Mouse (Mus musculus): ENCODE measurements around the gene Cln3. TPM values are rescaled to one million over a fixed set of nuclear protein-coding genes. Genes with fewer than 3 reads are reported as not detected.

The Cln3 gene
- polyA plus RNA-seq, 1 experiment from 2014 or later, result 27.7 TPM

GRCm38 (mm10) chr7:126606611-126607010, 21.0 kb upstream of the Cln3 start:
- no peaks in the 10 kb centered on the region for H3K9me3 ChIP-seq (ENCODE audit: control insufficient read depth, low read length)
- ATAC-seq (ENCODE audit: low FRiP score, low TSS enrichment) (no peak), DNase-seq (no peak)
- no peaks in the 10 kb centered on the region for H3K27me3 ChIP-seq (ENCODE audit: control insufficient read depth, insufficient read depth, low read length)
- no peak overlapping the region for H3K9ac ChIP-seq (replicated peaks; ENCODE audit: low read length)
- H3K4me1 ChIP-seq (ENCODE audit: control insufficient read depth, insufficient read depth, low read length), result no peaks in the 10 kb centered on the region
- no peak overlapping the region for H3K4me2 ChIP-seq (ENCODE audit: low read length)
- no peak overlapping the region for H3K27ac ChIP-seq (replicated peaks; ENCODE audit: low read depth, low read length)
- H3K36me3 ChIP-seq (ENCODE audit: control insufficient read depth, insufficient read depth, low read length), result no peaks in the 10 kb centered on the region
- 86% methylated on average over 5 of the region's 5 CpGs for WGBS
- H3K4me3 ChIP-seq (replicated peaks; ENCODE audit: low read depth, low read length), result no peak overlapping the region

GRCm38 (mm10) chr7:126602650-126603049, 17.0 kb upstream of the Cln3 start:
- Histone ChIP-seq H3K27me3 (ENCODE audit: control insufficient read depth, insufficient read depth, low read length) (no peaks in the 10 kb centered on the region), H3K4me2 (ENCODE audit: low read length) (no peak overlapping the region), H3K27ac (replicated peaks; ENCODE audit: low read depth, low read length) (no peak overlapping the region), H3K4me1 (ENCODE audit: control insufficient read depth, insufficient read depth, low read length) (no peaks in the 10 kb centered on the region), H3K4me3 (replicated peaks; ENCODE audit: low read depth, low read length) (no peak overlapping the region), H3K9ac (replicated peaks; ENCODE audit: low read length) (no peak overlapping the region), H3K36me3 (ENCODE audit: control insufficient read depth, insufficient read depth, low read length) (no peaks in the 10 kb centered on the region), H3K9me3 (ENCODE audit: control insufficient read depth, low read length) (no peaks in the 10 kb centered on the region)
- 86% methylated on average over 3 of the region's 3 CpGs for WGBS
- no peak for ATAC-seq (ENCODE audit: low FRiP score, low TSS enrichment)
- no peak for DNase-seq

- Histone ChIP-seq H3K36me3 (ENCODE audit: control insufficient read depth, insufficient read depth, low read length) (no peaks in the 10 kb centered on the region), H3K9me3 (ENCODE audit: control insufficient read depth, low read length) (no peaks in the 10 kb centered on the region), H3K27ac (replicated peaks; ENCODE audit: low read depth, low read length) (no peak overlapping the region), H3K4me3 (replicated peaks; ENCODE audit: low read depth, low read length) (no peak overlapping the region), H3K9ac (replicated peaks; ENCODE audit: low read length) (no peak overlapping the region), H3K4me2 (ENCODE audit: low read length) (no peak overlapping the region), H3K4me1 (ENCODE audit: control insufficient read depth, insufficient read depth, low read length) (no peaks in the 10 kb centered on the region), H3K27me3 (ENCODE audit: control insufficient read depth, insufficient read depth, low read length) (no peaks in the 10 kb centered on the region)
- WGBS, result 48% methylated on average over 4 of the region's 5 CpGs
- ATAC-seq (ENCODE audit: low FRiP score, low TSS enrichment), result no peak
- DNase-seq, result no peak
Measured at GRCm38 (mm10) chr7:126601896-126602295, 16.3 kb upstream of the Cln3 start.

- WGBS, result 83% methylated on average over 6 of the region's 6 CpGs
- H3K4me2 ChIP-seq (ENCODE audit: low read length), result no peak overlapping the region
- H3K27ac ChIP-seq (replicated peaks; ENCODE audit: low read depth, low read length), result no peak overlapping the region
- H3K36me3 ChIP-seq (ENCODE audit: control insufficient read depth, insufficient read depth, low read length), result no peaks in the 10 kb centered on the region
- no peaks in the 10 kb centered on the region for H3K9me3 ChIP-seq (ENCODE audit: control insufficient read depth, low read length)
- no peak for ATAC-seq (ENCODE audit: low FRiP score, low TSS enrichment)
- no peak for DNase-seq
- H3K9ac ChIP-seq (replicated peaks; ENCODE audit: low read length), result no peak overlapping the region
- no peak overlapping the region for H3K4me3 ChIP-seq (replicated peaks; ENCODE audit: low read depth, low read length)
- no peaks in the 10 kb centered on the region for H3K4me1 ChIP-seq (ENCODE audit: control insufficient read depth, insufficient read depth, low read length)
- no peaks in the 10 kb centered on the region for H3K27me3 ChIP-seq (ENCODE audit: control insufficient read depth, insufficient read depth, low read length)
Measured at GRCm38 (mm10) chr7:126598919-126599318, 13.3 kb upstream of the Cln3 start.

GRCm38 (mm10) chr7:126596414-126596813, 10.8 kb upstream of the Cln3 start:
- ATAC-seq (ENCODE audit: low FRiP score, low TSS enrichment) (no peak), DNase-seq (no peak)
- 70% methylated on average over 6 of the region's 6 CpGs for WGBS
- H3K4me3 ChIP-seq (replicated peaks; ENCODE audit: low read depth, low read length), result no peak overlapping the region
- no peaks in the 10 kb centered on the region for H3K4me1 ChIP-seq (ENCODE audit: control insufficient read depth, insufficient read depth, low read length)
- H3K27me3 ChIP-seq (ENCODE audit: control insufficient read depth, insufficient read depth, low read length), result no peaks in the 10 kb centered on the region
- no peaks in the 10 kb centered on the region for H3K9me3 ChIP-seq (ENCODE audit: control insufficient read depth, low read length)
- no peak overlapping the region for H3K27ac ChIP-seq (replicated peaks; ENCODE audit: low read depth, low read length)
- H3K9ac ChIP-seq (replicated peaks; ENCODE audit: low read length), result no peak overlapping the region
- no peaks in the 10 kb centered on the region for H3K36me3 ChIP-seq (ENCODE audit: control insufficient read depth, insufficient read depth, low read length)
- H3K4me2 ChIP-seq (ENCODE audit: low read length), result no peak overlapping the region

GRCm38 (mm10) chr7:126595890-126596289, 10.3 kb upstream of the Cln3 start:
- H3K4me2 ChIP-seq (ENCODE audit: low read length), result no peak overlapping the region
- DNase-seq (no peak), ATAC-seq (ENCODE audit: low FRiP score, low TSS enrichment) (no peak)
- no peak overlapping the region for H3K27ac ChIP-seq (replicated peaks; ENCODE audit: low read depth, low read length)
- no peaks in the 10 kb centered on the region for H3K36me3 ChIP-seq (ENCODE audit: control insufficient read depth, insufficient read depth, low read length)
- 81% methylated on average over 5 of the region's 5 CpGs for WGBS
- H3K9me3 ChIP-seq (ENCODE audit: control insufficient read depth, low read length), result no peaks in the 10 kb centered on the region
- H3K4me3 ChIP-seq (replicated peaks; ENCODE audit: low read depth, low read length), result no peak overlapping the region
- no peak overlapping the region for H3K9ac ChIP-seq (replicated peaks; ENCODE audit: low read length)
- H3K4me1 ChIP-seq (ENCODE audit: control insufficient read depth, insufficient read depth, low read length), result no peaks in the 10 kb centered on the region
- no peaks in the 10 kb centered on the region for H3K27me3 ChIP-seq (ENCODE audit: control insufficient read depth, insufficient read depth, low read length)

GRCm38 (mm10) chr7:126594862-126595561, 9.4 kb upstream of the Cln3 start, which contains the start of gene Il27:
Gene Il27 (minus strand): TSS chr7:126594941.
- ATAC-seq (ENCODE audit: low FRiP score, low TSS enrichment), result no peak
- no peak within 1 kb of the TSS for H3K4me3 ChIP-seq (replicated peaks; ENCODE audit: low read depth, low read length)
- H3K9ac ChIP-seq (replicated peaks; ENCODE audit: low read length), result no peak within 1 kb of the TSS
- H3K27me3 ChIP-seq (ENCODE audit: control insufficient read depth, insufficient read depth, low read length), result no peaks in the 10 kb centered on the region
- no peaks in the 10 kb centered on the region for H3K36me3 ChIP-seq (ENCODE audit: control insufficient read depth, insufficient read depth, low read length)
- H3K9me3 ChIP-seq (ENCODE audit: control insufficient read depth, low read length), result no peaks in the 10 kb centered on the region
- H3K4me2 ChIP-seq (ENCODE audit: low read length), result no peak within 1 kb of the TSS
- no peak within 1 kb of the TSS for H3K27ac ChIP-seq (replicated peaks; ENCODE audit: low read depth, low read length)
- no peak for DNase-seq
- 79% methylated on average over 11 of the region's 11 CpGs for WGBS
- no peaks in the 10 kb centered on the region for H3K4me1 ChIP-seq (ENCODE audit: control insufficient read depth, insufficient read depth, low read length)

- peak overlapping the region; percentile 35; the same call in 1 of the 2 replicates for H3K4me2 ChIP-seq (ENCODE audit: low read length)
- H3K9me3 ChIP-seq (ENCODE audit: control insufficient read depth, low read length), result no peaks in the 10 kb centered on the region
- no peak overlapping the region for H3K27ac ChIP-seq (replicated peaks; ENCODE audit: low read depth, low read length)
- peak overlapping the region; percentile 16; the same call in 1 of the 2 replicates for H3K9ac ChIP-seq (replicated peaks; ENCODE audit: low read length)
- no peak overlapping the region for H3K4me3 ChIP-seq (replicated peaks; ENCODE audit: low read depth, low read length)
- H3K36me3 ChIP-seq (ENCODE audit: control insufficient read depth, insufficient read depth, low read length), result no peaks in the 10 kb centered on the region
- no peaks in the 10 kb centered on the region for H3K27me3 ChIP-seq (ENCODE audit: control insufficient read depth, insufficient read depth, low read length)
- DNase-seq, result peak; percentile 65
- WGBS, result 4% methylated on average over 16 of the region's 16 CpGs
- ATAC-seq (ENCODE audit: low FRiP score, low TSS enrichment), result no peak
- peaks cover 3% of the 10 kb centered on the region; the same call in 1 of the 2 replicates for H3K4me1 ChIP-seq (ENCODE audit: control insufficient read depth, insufficient read depth, low read length)
Measured at GRCm38 (mm10) chr7:126587779-126588178, 2.2 kb upstream of the Cln3 start.

- Histone ChIP-seq H3K4me3 (replicated peaks; ENCODE audit: low read depth, low read length) (no peak overlapping the region), H3K4me2 (ENCODE audit: low read length) (no peak overlapping the region), H3K9me3 (ENCODE audit: control insufficient read depth, low read length) (no peaks in the 10 kb centered on the region), H3K9ac (replicated peaks; ENCODE audit: low read length) (no peak overlapping the region), H3K4me1 (ENCODE audit: control insufficient read depth, insufficient read depth, low read length) (peaks cover 7% of the 10 kb centered on the region; the same call in 1 of the 2 replicates), H3K27ac (replicated peaks; ENCODE audit: low read depth, low read length) (no peak overlapping the region), H3K36me3 (ENCODE audit: control insufficient read depth, insufficient read depth, low read length) (no peaks in the 10 kb centered on the region), H3K27me3 (ENCODE audit: control insufficient read depth, insufficient read depth, low read length) (no peaks in the 10 kb centered on the region)
- 76% methylated on average over 8 of the region's 8 CpGs for WGBS
- no peak for DNase-seq
- ATAC-seq (ENCODE audit: low FRiP score, low TSS enrichment), result no peak
Measured at GRCm38 (mm10) chr7:126586839-126587238, 1.2 kb upstream of the Cln3 start.
